ENCODE assay signal across 21 mouse cellular contexts in genomic region chr15:12908720-12909028, GRCm38 (mm10).
DNase-seq lines count a peak whose midpoint lies in the region; ATAC-seq and TF ChIP-seq lines count a peak whose summit lies in the region.
"Had no signal": no experiment of that assay in that cellular context is flagged by ENCODE, and none has a peak within 500 bp of the region (broad histone marks: within the 10 kb centered on the region; RNA-seq: fewer than 3 reads in every experiment).

No protein-coding gene starts in this region.

- DNase-seq in heart, adult 11 months = no peak
- peak; percentile 21 for DNase-seq in hindbrain, postnatal 0 days (ENCODE audit: low spot score)
- DNase-seq: adrenal gland, adult 8-10 months; cerebellum, adult 2 months; cerebellum, postnatal 25 days; kidney, adult 2 months; layer of hippocampus, adult 9-11 months; left cerebral cortex, postnatal 4 days; lung, adult 18-20 months; lung, postnatal 14 days; thymus, adult 18-20 months; thymus, postnatal 36 days had no signal

- H3K9me3 ChIP-seq in forebrain, embryonic 13.5 days (replicated peaks) = no peaks in the 10 kb centered on the region
- H3K9me3 ChIP-seq in forebrain, embryonic 12.5 days = no peaks in the 10 kb centered on the region
- no peaks in the 10 kb centered on the region for H3K9me3 ChIP-seq in heart, embryonic 13.5 days
- no peaks in the 10 kb centered on the region for H3K9me3 ChIP-seq in hindbrain, postnatal 0 days (ENCODE audit: low read length)
- no peaks in the 10 kb centered on the region for H3K9me3 ChIP-seq in hindbrain, embryonic 12.5 days (replicated peaks)
- no peaks in the 10 kb centered on the region for H3K9me3 ChIP-seq in forebrain, embryonic 16.5 days (ENCODE audit: control insufficient read depth, low read length)
- H3K9me3 ChIP-seq: embryonic facial prominence, embryonic 12.5 days; midbrain, embryonic 12.5 days had no signal

- H3K4me3 ChIP-seq in forebrain, embryonic 13.5 days = no peak overlapping the region
- H3K4me3 ChIP-seq in forebrain, embryonic 12.5 days (replicated peaks) = no peak overlapping the region
- H3K4me3 ChIP-seq in heart, embryonic 13.5 days = no peak overlapping the region
- no peak overlapping the region for H3K4me3 ChIP-seq in hindbrain, postnatal 0 days (ENCODE audit: low read length)
- H3K4me3 ChIP-seq in hindbrain, embryonic 12.5 days = no peak overlapping the region
- no peak overlapping the region for H3K4me3 ChIP-seq in forebrain, embryonic 16.5 days (replicated peaks; ENCODE audit: low read length)
- H3K4me3 ChIP-seq: embryonic facial prominence, embryonic 12.5 days; midbrain, embryonic 12.5 days had no signal

- H3K9ac ChIP-seq in forebrain, embryonic 13.5 days = no peak overlapping the region
- H3K9ac ChIP-seq in forebrain, embryonic 12.5 days = no peak overlapping the region
- H3K9ac ChIP-seq in heart, embryonic 13.5 days = peak overlapping the region; percentile 45; the same call in 1 of the 2 replicates
- H3K9ac ChIP-seq in hindbrain, postnatal 0 days (replicated peaks; ENCODE audit: low read length) = no peak overlapping the region
- H3K9ac ChIP-seq in hindbrain, embryonic 12.5 days = no peak overlapping the region
- no peak overlapping the region for H3K9ac ChIP-seq in forebrain, embryonic 16.5 days (replicated peaks; ENCODE audit: low read depth, low read length)
- H3K9ac ChIP-seq: embryonic facial prominence, embryonic 12.5 days; midbrain, embryonic 12.5 days had no signal

- 63% methylated on average over 4 of the region's 4 CpGs for whole genome bisulfite sequencing in forebrain, embryonic 13.5 days
- WGBS in forebrain, embryonic 12.5 days = 78% methylated on average over 4 of the region's 4 CpGs
- WGBS in heart, embryonic 13.5 days = 34% methylated on average over 4 of the region's 4 CpGs
- whole genome bisulfite sequencing in hindbrain, postnatal 0 days = 56% methylated on average over 4 of the region's 4 CpGs
- WGBS in hindbrain, embryonic 12.5 days = 84% methylated on average over 4 of the region's 4 CpGs
- WGBS in forebrain, embryonic 16.5 days = 41% methylated on average over 4 of the region's 4 CpGs

- H3K4me1 ChIP-seq in forebrain, embryonic 13.5 days = no peaks in the 10 kb centered on the region
- H3K4me1 ChIP-seq in forebrain, embryonic 12.5 days = no peaks in the 10 kb centered on the region
- peaks cover 25% of the 10 kb centered on the region for H3K4me1 ChIP-seq in heart, embryonic 13.5 days
- no peaks in the 10 kb centered on the region for H3K4me1 ChIP-seq in hindbrain, postnatal 0 days (ENCODE audit: insufficient read depth, low read length)
- no peaks in the 10 kb centered on the region for H3K4me1 ChIP-seq in hindbrain, embryonic 12.5 days
- peaks cover 13% of the 10 kb centered on the region for H3K4me1 ChIP-seq in forebrain, embryonic 16.5 days (replicated peaks; ENCODE audit: control insufficient read depth, insufficient read depth, low read length)
- H3K4me1 ChIP-seq: midbrain, embryonic 12.5 days had no signal

- no peaks in the 10 kb centered on the region for H3K27me3 ChIP-seq in forebrain, embryonic 13.5 days
- H3K27me3 ChIP-seq in forebrain, embryonic 12.5 days = no peaks in the 10 kb centered on the region
- H3K27me3 ChIP-seq in heart, embryonic 13.5 days (replicated peaks) = no peaks in the 10 kb centered on the region
- H3K27me3 ChIP-seq in hindbrain, postnatal 0 days (ENCODE audit: insufficient read depth, low read length) = no peaks in the 10 kb centered on the region
- no peaks in the 10 kb centered on the region for H3K27me3 ChIP-seq in hindbrain, embryonic 12.5 days
- no peaks in the 10 kb centered on the region for H3K27me3 ChIP-seq in forebrain, embryonic 16.5 days (replicated peaks; ENCODE audit: control insufficient read depth, insufficient read depth, low read length)
- H3K27me3 ChIP-seq: embryonic facial prominence, embryonic 12.5 days; midbrain, embryonic 12.5 days had no signal

- ATAC-seq in forebrain, embryonic 13.5 days = peak; percentile 22; the same call in 1 of the 2 replicates
- no peak for ATAC-seq in forebrain, embryonic 12.5 days (ENCODE audit: low FRiP score)
- no peak for ATAC-seq in heart, embryonic 13.5 days (ENCODE audit: extremely low read depth, insufficient number of reproducible peaks, low FRiP score, low TSS enrichment)
- peak; percentile 41; the same call in 1 of the 2 replicates for ATAC-seq in hindbrain, postnatal 0 days
- no peak for ATAC-seq in hindbrain, embryonic 12.5 days (ENCODE audit: low FRiP score)
- peak; percentile 35 for ATAC-seq in forebrain, embryonic 16.5 days
- ATAC-seq: activated CD4-positive, CD25-positive, alpha-beta regulatory T cell, adult 4 months had no signal

- TF ChIP-seq CTCF in hindbrain, postnatal 0 days (IDR thresholded peaks at IDR 0.05; ENCODE audit: low read depth) = no peak

- H3K4me2 ChIP-seq in forebrain, embryonic 13.5 days = no peak overlapping the region
- H3K4me2 ChIP-seq in forebrain, embryonic 12.5 days = no peak overlapping the region
- peak overlapping the region; percentile 49 for H3K4me2 ChIP-seq in heart, embryonic 13.5 days
- H3K4me2 ChIP-seq in hindbrain, postnatal 0 days (ENCODE audit: low read depth, low read length) = no peak overlapping the region
- H3K4me2 ChIP-seq in hindbrain, embryonic 12.5 days (replicated peaks) = no peak overlapping the region
- H3K4me2 ChIP-seq in forebrain, embryonic 16.5 days (ENCODE audit: low read length) = no peak overlapping the region
- H3K4me2 ChIP-seq: embryonic facial prominence, embryonic 12.5 days; midbrain, embryonic 12.5 days had no signal

- no peak overlapping the region for H3K27ac ChIP-seq in forebrain, embryonic 13.5 days
- no peak overlapping the region for H3K27ac ChIP-seq in forebrain, embryonic 12.5 days
- H3K27ac ChIP-seq in heart, embryonic 13.5 days (replicated peaks) = peak overlapping the region; percentile 71
- no peak overlapping the region for H3K27ac ChIP-seq in hindbrain, postnatal 0 days
- no peak overlapping the region for H3K27ac ChIP-seq in hindbrain, embryonic 12.5 days
- H3K27ac ChIP-seq in forebrain, embryonic 16.5 days (ENCODE audit: low read length) = no peak overlapping the region
- H3K27ac ChIP-seq: embryonic facial prominence, embryonic 12.5 days; kidney, postnatal 0 days; midbrain, embryonic 12.5 days had no signal

- peaks cover 64% of the 10 kb centered on the region for H3K36me3 ChIP-seq in forebrain, embryonic 13.5 days (ENCODE audit: poor library complexity, severe bottlenecking)
- peaks cover 51% of the 10 kb centered on the region for H3K36me3 ChIP-seq in forebrain, embryonic 12.5 days (replicated peaks)
- H3K36me3 ChIP-seq in heart, embryonic 13.5 days = peaks cover 36% of the 10 kb centered on the region
- H3K36me3 ChIP-seq in hindbrain, postnatal 0 days (ENCODE audit: insufficient read depth, low read length) = peaks cover 20% of the 10 kb centered on the region; the same call in 1 of the 2 replicates
- H3K36me3 ChIP-seq in hindbrain, embryonic 12.5 days = peaks cover 48% of the 10 kb centered on the region
- H3K36me3 ChIP-seq in forebrain, embryonic 16.5 days (ENCODE audit: control insufficient read depth, insufficient read depth) = peaks cover 11% of the 10 kb centered on the region; the same call in 1 of the 2 replicates

Comparison
In these comparisons a context has a peak if more than half of its experiments do, and no peak if none do; other contexts are left out.
1. ATAC-seq: peak in forebrain, embryonic 13.5 days (single experiment), hindbrain, postnatal 0 days (single experiment) and forebrain, embryonic 16.5 days (single experiment); none in forebrain, embryonic 12.5 days (single experiment), heart, embryonic 13.5 days (single experiment) and hindbrain, embryonic 12.5 days (single experiment).